Mouse (Mus musculus): Measurements from ENCODE around the gene Prdm2.

Gene Prdm2

DNA sequence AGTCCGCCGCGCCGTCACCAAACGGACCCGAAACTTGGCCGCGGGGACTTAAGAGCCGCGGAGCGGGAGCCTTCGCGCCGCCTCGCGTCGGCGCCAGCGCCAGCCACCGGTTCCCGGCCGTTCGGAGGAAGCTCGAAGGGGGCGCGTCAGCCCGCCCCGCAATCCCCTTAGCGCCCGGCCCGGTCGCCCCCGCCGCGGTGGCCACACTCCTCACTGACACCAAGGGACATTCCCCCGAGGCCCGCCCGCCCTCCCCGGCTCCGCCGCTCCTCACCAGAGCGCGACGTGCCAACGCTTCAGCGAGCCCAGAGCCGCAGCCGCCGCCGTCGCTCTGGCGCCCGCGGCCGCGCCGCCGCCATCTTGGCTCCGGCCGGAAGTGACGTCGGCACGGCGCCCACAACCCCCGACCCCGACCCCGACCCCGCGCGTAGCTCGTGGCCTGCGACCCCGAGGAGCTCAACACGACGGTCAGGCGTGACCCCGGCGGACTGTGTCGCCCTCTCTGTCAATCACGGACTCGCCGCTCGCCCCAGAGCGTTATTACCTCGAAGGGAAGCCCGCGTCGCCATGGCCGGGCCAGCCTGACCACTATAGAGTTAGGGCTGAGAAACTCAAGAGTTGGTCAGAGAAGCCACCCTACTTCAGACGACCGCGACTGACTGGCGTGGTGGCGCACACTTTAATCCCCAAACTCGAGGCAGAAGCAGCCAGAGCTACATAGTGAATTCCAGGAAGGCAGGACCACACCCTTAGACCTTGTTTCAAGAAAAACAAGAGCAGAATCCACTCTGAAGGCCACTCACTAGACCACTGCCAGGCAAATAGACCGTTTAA lies at the start of gene Prdm2:
Prdm2 (minus strand) TSS at position 655 of the 834 bp plus-strand sequence.
- CTCF ChIA-PET = interaction anchor here (0.7 to 1.2 kb wide), 2 partner anchors 22 to 100 kb away, joined by 3 read pairs; no protein-coding TSS in a partner anchor

GRCm38 (mm10) chr4:143259718-143260349 lies 47.0 kb upstream of the Prdm2 start:
- CTCF ChIA-PET = no interaction called here

GRCm38 (mm10) chr4:143258517-143258916 lies 45.7 kb upstream of the Prdm2 start:
- CTCF ChIA-PET = interaction anchor here (0.7 kb wide), 3 partner anchors 14 to 1205 kb away, joined by 3 to 4 read pairs (median 4); no protein-coding TSS in a partner anchor

DNA sequence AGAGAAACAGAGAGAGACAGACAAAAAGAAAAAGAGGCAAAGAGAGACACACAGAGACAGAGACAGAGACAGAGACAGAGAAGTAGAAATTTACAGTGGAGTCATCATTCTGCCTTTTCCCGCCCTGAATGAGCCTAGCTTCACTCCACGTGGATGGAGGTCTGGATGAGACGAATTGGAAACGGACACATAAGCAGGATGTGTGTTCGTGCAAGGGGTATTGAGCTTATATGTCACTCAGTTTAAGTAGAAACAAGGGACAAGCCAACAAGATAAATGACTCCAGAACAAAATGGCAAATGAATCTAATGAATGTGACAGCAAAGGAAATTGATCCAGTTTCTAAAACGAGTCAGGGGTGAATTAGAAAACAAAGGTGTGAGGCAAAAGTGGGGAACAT lies 45.2 kb upstream of the Prdm2 start:
- CTCF ChIA-PET = interaction anchor here (0.7 kb wide), 1 partner anchor 13 kb away, joined by 4 read pairs; no protein-coding TSS in a partner anchor

DNA sequence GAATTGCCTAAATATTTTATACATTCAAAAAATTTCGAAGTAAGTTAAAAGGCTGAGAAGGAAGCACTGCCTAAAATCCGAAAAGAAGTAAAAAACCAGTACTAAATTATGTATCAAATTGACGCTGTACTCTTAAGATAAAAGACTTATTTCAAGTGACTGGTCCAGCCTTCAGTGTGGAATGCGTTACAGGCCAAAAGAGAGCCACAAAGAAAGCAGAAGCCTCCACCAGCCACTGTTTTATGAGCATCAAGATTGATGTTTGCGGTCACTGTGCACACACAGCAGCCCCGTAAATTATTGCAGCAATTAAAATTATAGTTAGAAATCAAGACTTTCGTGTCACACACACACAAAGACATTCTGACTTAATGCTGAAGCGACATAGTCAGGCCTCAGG lies 42.7 kb upstream of the Prdm2 start:
- CTCF ChIA-PET = no interaction called here

GRCm38 (mm10) chr4:143253356-143253755 lies 40.6 kb upstream of the Prdm2 start:
- CTCF ChIA-PET = no interaction called here

DNA sequence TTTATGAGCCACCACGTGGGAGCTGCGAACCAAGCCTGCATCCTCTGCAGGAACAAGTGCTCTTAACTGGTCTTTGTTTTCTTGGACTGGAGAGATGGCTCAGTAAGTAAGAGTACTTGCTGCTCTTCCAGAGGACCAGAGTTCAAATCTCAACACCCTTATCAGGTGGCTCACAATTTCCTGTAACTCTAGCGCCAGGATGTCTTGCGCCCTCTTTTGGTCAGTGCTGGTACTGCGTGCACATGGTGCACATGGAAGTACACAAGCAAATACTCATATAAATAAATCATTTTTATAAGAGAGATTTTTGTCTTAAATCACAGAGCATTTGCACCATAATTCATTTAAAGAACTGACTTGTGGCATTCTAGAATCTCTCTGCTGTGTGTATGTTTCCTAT lies 35.3 kb upstream of the Prdm2 start:
- CTCF ChIA-PET = no interaction called here

GRCm38 (mm10) chr4:143241294-143241693 lies 28.5 kb upstream of the Prdm2 start:
- CTCF ChIA-PET = interaction anchor here (0.6 kb wide), 1 partner anchor 161 kb away, joined by 3 read pairs; no protein-coding TSS in a partner anchor

DNA sequence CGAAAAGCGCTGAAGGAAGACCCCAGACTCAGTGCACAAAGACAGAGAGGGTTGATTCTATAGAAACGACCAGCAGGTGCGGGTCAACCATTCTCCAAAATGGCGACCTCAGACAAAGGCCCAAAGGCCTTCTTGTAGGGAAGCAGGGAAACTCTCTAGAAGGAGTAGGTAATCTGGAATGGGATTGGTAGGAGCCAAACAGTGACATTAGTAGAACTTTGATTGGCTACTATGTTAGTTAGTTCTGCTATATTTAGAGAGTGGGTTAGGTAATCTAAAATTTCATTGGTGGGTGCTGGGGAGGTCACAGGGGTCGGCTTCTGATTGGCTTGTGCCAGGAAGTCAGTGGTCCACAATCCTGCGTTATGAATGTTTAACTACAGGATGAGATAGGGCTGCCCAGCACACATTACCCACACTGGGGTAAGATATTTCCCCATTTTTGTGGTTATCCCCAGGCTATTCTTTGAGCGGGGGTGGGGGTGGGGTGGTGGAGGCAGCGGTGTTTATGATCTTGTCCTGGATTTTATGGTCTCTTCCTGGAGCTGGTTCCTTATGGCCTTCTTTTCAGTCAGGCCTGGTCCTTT lies 26.9 kb upstream of the Prdm2 start:
- CTCF ChIA-PET = interaction anchor here (0.6 to 1.8 kb wide), 4 partner anchors 24 to 212 kb away, joined by 3 to 9 read pairs (median 4); no protein-coding TSS in a partner anchor

GRCm38 (mm10) chr4:143239117-143239516 lies 26.3 kb upstream of the Prdm2 start:
- CTCF ChIA-PET = interaction anchor here (0.6 to 1.8 kb wide), 4 partner anchors 23 to 212 kb away, joined by 3 to 9 read pairs (median 6); no protein-coding TSS in a partner anchor

DNA sequence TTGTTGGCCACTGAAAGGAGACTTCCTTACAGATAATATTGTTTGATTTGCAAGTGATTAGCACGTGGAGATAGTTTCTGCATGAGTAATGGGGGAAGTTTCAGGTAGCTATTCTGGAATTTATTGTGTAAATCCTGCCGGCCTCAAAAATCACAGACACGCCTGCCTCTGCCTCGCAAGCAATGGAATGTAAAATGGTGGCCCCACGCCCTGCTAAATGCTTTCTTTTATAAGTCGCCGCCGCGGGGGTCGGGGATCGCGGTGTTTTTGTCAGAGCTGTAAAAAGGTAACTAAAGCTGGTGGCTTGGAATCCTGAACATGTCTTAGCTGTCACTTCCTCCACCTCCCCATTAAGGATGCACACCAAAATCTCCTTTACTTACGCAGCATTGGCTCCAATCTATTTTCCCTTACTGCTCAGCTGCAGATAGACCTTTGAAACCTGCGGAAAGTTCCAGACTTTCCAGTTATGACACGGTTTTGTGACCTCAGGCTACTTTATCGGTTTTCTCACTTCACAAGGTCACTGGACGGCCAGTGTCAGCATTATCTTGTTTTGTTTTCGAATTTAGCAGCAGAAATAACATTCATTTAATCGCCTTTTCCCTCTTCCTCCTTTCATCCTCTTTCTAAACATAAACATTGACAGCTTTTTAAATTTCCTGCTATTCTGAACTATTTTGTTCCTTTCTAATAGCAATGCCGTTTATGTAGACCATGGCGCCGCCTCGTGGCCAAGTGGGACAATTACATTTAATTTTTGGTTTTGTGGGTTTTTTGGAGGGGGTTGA lies 25.6 kb upstream of the Prdm2 start:
- CTCF ChIA-PET = interaction anchor here (0.6 to 1.8 kb wide), 3 partner anchors 29 to 211 kb away, joined by 3 to 9 read pairs (median 7); no protein-coding TSS in a partner anchor

- CTCF ChIA-PET = no interaction called here
These were observed 19.1 kb upstream of the Prdm2 start for GRCm38 (mm10) chr4:143231790-143232422.

DNA sequence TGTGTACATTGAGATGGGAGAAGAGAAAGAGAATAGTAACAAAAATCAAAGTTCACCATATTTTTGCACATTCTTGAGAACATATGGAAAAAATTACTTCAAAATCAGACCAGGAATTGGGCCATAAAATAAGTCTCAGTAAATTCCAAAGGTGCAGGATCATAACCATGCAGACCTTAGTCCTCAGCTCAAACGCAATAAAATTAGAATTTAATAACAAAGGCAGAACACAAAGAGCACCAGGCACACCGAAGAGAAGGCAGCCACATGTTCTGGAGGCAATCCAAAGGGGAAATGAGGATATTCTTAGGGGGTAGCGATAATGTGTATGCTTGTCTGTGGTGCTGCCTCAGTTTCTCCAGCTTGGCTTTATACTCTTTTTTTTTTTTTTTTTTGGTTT lies 18.3 kb upstream of the Prdm2 start:
- CTCF ChIA-PET = no interaction called here

DNA sequence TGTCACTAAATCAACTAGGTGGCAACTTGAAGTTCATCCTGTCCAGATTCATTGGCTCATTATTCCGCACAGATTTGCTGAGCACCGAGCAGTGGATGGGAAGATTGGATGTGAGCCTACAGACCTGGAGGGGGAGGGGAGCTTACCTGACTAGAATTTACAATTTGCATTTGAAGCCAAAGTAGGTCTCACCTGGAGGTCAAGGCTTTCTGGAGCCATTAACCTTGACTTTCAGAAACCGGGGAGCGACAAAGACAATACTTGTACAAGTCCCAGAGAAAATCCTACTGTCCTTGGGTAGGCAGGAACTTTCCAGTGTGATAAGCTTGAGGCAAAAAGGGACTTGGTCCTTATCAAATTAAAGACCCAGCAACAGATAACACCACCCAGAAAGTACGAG lies 15.2 kb upstream of the Prdm2 start:
- CTCF ChIA-PET = no interaction called here

DNA sequence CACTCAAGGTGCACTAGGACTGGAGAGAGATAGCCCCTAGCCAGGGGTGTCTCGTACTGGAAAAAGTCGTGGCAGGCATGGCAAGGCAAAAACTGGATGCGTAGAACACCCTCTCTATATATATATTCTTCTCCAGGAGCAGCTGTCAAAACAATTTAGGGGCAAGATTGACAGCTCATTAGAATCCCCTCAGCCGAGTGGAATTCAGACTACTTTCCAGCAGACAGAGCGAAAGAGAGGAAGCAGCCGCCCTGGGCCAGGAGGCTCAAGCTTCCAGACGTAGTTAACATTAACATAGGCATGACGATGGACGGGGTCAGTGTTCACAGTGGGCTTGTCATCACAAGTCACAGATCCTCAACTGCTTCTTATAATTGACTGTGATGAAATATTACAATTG lies 13.1 kb upstream of the Prdm2 start:
- CTCF ChIA-PET = no interaction called here

GRCm38 (mm10) chr4:143219316-143219751 lies 6.5 kb upstream of the Prdm2 start:
- CTCF ChIA-PET = interaction anchor here (0.8 kb wide), 1 partner anchor 59 kb away, joined by 4 read pairs; no protein-coding TSS in a partner anchor

- CTCF ChIA-PET = interaction anchor here (0.8 kb wide), 1 partner anchor 58 kb away, joined by 4 read pairs; no protein-coding TSS in a partner anchor
These were observed 6.1 kb upstream of the Prdm2 start for GRCm38 (mm10) chr4:143218858-143219257.

DNA sequence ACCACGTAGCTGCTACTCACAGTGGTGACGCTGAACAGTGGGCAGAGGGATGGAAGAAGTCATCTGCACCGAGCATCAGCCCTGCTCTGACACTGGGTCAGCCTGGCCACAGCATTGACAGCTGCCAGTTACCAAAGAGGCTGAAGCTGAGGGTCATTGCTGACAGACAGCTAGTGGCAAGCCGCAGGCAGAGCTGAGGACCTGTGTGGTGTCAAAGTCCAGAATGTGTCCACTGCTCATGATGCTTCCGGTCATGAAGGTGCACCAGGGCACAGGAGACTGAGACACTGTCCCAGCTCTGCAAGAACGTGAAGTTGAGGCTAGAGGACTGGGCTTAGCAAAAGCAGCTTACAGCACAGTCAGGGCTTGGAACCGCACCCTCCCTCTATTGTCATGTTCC lies 4.4 kb upstream of the Prdm2 start:
- CTCF ChIA-PET = no interaction called here

DNA sequence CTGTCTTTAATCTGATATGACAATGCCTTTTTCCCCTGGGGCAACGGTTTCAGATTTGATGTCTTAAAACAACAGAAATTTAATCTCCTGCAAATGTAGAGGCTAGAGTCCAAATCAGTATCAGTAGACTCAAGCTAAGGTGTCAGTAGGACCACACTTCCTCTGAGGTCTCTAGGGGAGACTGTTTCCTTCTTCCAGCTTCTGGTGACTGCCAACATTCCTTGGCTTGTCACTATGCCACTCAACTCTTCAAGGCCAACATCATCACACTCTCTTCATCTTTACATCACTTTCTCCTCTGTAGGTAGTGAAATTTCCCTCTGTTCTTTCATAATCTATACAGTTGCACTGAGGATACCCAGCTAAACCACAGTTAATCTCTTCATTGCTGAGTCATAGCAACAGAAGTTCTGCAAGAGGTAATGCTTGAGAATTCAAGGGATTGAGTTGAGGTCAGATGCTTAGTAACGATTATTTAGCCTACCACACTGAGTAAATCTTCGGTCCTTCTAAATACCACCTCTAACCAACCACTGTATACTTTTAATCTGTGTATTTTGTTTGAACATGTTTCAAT lies 1.5 kb upstream of the Prdm2 start:
- CTCF ChIA-PET = no interaction called here

GRCm38 (mm10) chr4:143213571-143213970 lies 776 bp upstream of the Prdm2 start:
- CTCF ChIA-PET = interaction anchor here (1.2 kb wide), 1 partner anchor 101 kb away, joined by 3 read pairs; no protein-coding TSS in a partner anchor

Data from spleen, embryonic (tissue).